Mouse (Mus musculus) myocyte (in vitro differentiated cells): Measurements from ENCODE around the gene Ptpa.

Experiments
- CEBPB ChIP-seq: IDR thresholded peaks from 2 replicates; pipeline ENCODE4 v1.6.1; 2011; ENCODE audit warnings: mild to moderate bottlenecking, moderate library complexity; ENCODE audit not compliant: poor library complexity, insufficient read depth, severe bottlenecking
- E2F4 ChIP-seq: IDR thresholded peaks from one replicate; pipeline ENCODE4 v1.6.1; 2011; ENCODE audit warnings: mild to moderate bottlenecking, control low read depth, moderate library complexity; ENCODE audit not compliant: insufficient read depth
- MAX ChIP-seq: IDR thresholded peaks from one replicate; pipeline ENCODE4 v1.6.1; 2011; ENCODE audit warnings: low read depth, mild to moderate bottlenecking, control low read depth
- POLR2A ChIP-seq: IDR thresholded peaks from one replicate; pipeline ENCODE4 v1.6.1; 2011; ENCODE audit warnings: low read depth, mild to moderate bottlenecking, control low read depth, moderate library complexity; ENCODE audit not compliant: insufficient read length
- POLR2AphosphoS2 ChIP-seq: IDR thresholded peaks from one replicate; pipeline ENCODE4 v1.6.1; 2011; ENCODE audit warnings: low read depth, control low read depth; ENCODE audit not compliant: insufficient read length
- USF1 ChIP-seq: IDR thresholded peaks from one replicate; pipeline ENCODE4 v1.6.1; 2011; ENCODE audit warnings: low read depth, mild to moderate bottlenecking, control low read depth, moderate library complexity

DNA sequence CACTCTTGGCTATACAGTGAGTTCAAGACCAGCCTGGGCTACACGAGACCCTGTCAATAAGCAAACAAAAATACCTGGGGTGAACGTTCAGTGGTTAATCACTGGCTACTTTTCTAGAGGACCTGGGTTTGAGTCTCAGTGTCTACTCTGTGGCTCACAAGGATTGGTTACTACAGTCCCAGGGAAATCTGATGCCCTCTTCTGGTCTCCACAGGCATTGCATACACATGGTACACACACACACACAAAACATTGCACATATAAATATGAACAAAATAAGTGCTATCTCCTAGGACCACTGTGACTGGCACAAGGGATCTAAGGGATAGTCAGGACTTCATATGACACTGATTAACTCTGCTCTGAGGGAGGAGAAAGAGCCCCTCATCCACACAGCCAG, 26.8 kb upstream of the Ptpa start:
- no peak for TF ChIP-seq E2F4
- TF ChIP-seq CEBPB: no peak
- no peak for TF ChIP-seq USF1
- no peak for TF ChIP-seq MAX
- TF ChIP-seq POLR2AphosphoS2: no peak
- no peak for TF ChIP-seq POLR2A
